Mouse (Mus musculus) kidney, adult 2 months (tissue): ENCODE results near the gene Hint1.

Experiments
- CTCF ChIP-seq: fragments of 200-500 bp; conservative IDR thresholded peaks from 2 replicates; pipeline ENCODE4 v1.5.1; 2011; ENCODE audit warnings: low read depth, mild to moderate bottlenecking, control low read depth, low read length, moderate library complexity, mixed read lengths; ENCODE audit not compliant: insufficient read depth, insufficient read length
- POLR2A ChIP-seq: fragments of 200-500 bp; IDR thresholded peaks from one replicate; pipeline ENCODE4 v1.6.1; 2011; ENCODE audit warnings: low read depth, low read length, control low read depth

GRCm38 (mm10) chr11:54887927-54888326 is 21.7 kb downstream of the Hint1 start:
- TF ChIP-seq CTCF = no peak
- no peak for TF ChIP-seq POLR2A
